Mouse (Mus musculus) lung, embryonic 16.5 days (tissue): Measurements from ENCODE around the gene Slc41a3. TPM values are rescaled to one million over a fixed set of nuclear protein-coding genes. Genes with fewer than 3 reads are reported as not detected.

Source experiments
- ATAC-seq: fragments of 200-750 bp; cut with Nextera tagmentation; 2 replicates; pipeline ENCODE4 v1.8.0; 2017; ENCODE audit warnings: low read depth, mild to moderate bottlenecking, moderate library complexity
- H3K27ac ChIP-seq: fragments of 300-500 bp; sonication (generic); 2 replicates; pipeline ENCODE4 v1.5.1; 2014; ENCODE audit warnings: mild to moderate bottlenecking, control low read depth, low read length
- H3K27me3 ChIP-seq: fragments of 300-500 bp; sonication (generic); 2 replicates; pipeline ENCODE4 v1.6.1; 2014; ENCODE audit warnings: low read depth, low read length, mixed read lengths; ENCODE audit not compliant: control insufficient read depth, insufficient read depth
- H3K36me3 ChIP-seq: fragments of 300-500 bp; sonication (generic); 2 replicates; pipeline ENCODE4 v1.6.1; 2014; ENCODE audit warnings: low read length; ENCODE audit not compliant: control insufficient read depth, insufficient read depth
- H3K4me1 ChIP-seq: fragments of 300-500 bp; sonication (generic); replicated peaks from 2 replicates; pipeline ENCODE4 v1.6.1; 2014; ENCODE audit warnings: low read length, mixed read lengths; ENCODE audit not compliant: control insufficient read depth, insufficient read depth
- H3K4me2 ChIP-seq: fragments of 300-500 bp; sonication (generic); 2 replicates; pipeline ENCODE4 v1.6.1; 2014; ENCODE audit warnings: low read depth, low read length, control low read depth
- H3K4me3 ChIP-seq: fragments of 300-500 bp; sonication (generic); 2 replicates; pipeline ENCODE4 v1.5.1; 2014; ENCODE audit warnings: mild to moderate bottlenecking, low read length, control low read depth
- H3K9ac ChIP-seq: fragments of 300-500 bp; sonication (generic); 2 replicates; pipeline ENCODE4 v1.6.1; 2014; ENCODE audit warnings: low read length, control low read depth
- H3K9me3 ChIP-seq: fragments of 300-500 bp; sonication (generic); 2 replicates; pipeline ENCODE4 v1.6.1; 2016; ENCODE audit warnings: low read length; ENCODE audit not compliant: control insufficient read depth
- WGBS: fragments of 180-500 bp; shearing (Covaris S2); extraction: QIAGEN DNeasy Blood & Tissue Kit; methylation state at CpG from one replicate; pipeline ENCODE4 v1.1.7; 2014; 5-methylcytosine and 5-hydroxymethylcytosine counted together
- microRNA-seq: library from miRNA; unstranded; fragments of <30 nt; microRNA quantifications from one replicate; pipeline ENCODE4, GENCODE M21; 2016
- polyA plus RNA-seq: library from polyadenylated mRNA; unstranded; fragments of >200 nt; fragmentation: Nextera tagmentation; extraction: Ambion mirVana; gene quantifications from 2 replicates; pipeline ENCODE4 v1.2.1, GENCODE M21; 2015

Gene Slc41a3
- polyA plus RNA-seq, 1 experiment from 2014 or later, result 7.7 TPM

- peaks cover 8% of the 10 kb centered on the region for H3K4me1 ChIP-seq
- H3K4me2 ChIP-seq, result no peak overlapping the region
- peaks cover 15% of the 10 kb centered on the region for H3K36me3 ChIP-seq
- H3K27me3 ChIP-seq, result no peaks in the 10 kb centered on the region
- no peak overlapping the region for H3K27ac ChIP-seq
- WGBS, result 71% methylated on average over 1 of the region's 1 CpGs
- H3K4me3 ChIP-seq, result no peak overlapping the region
- H3K9ac ChIP-seq, result no peak overlapping the region
- ATAC-seq, result no peak
- no peaks in the 10 kb centered on the region for H3K9me3 ChIP-seq
These were observed 91.2 kb downstream of the Slc41a3 start for GRCm38 (mm10) chr6:90695754-90696153.

Small RNA genes lying within 50 kb of the gene (microRNA-seq; reads per million reads assigned to microRNA genes)
- not detected for gene Gm24816

Other genes with a start within 250 kb of the Slc41a3 start
- 5.4 and 6.3 TPM in 2 replicates for gene Zxdc, start 235.2 kb upstream of the Slc41a3 start, polyA plus RNA-seq
- gene Cfap100, start 175.9 kb upstream of the Slc41a3 start, polyA plus RNA-seq, result 0.60 and 0.82 TPM in 2 replicates
- 17.4 and 21.3 TPM in 2 replicates for gene Klf15, start 142.1 kb upstream of the Slc41a3 start, polyA plus RNA-seq
- gene Aldh1l1, start 118.3 kb upstream of the Slc41a3 start, polyA plus RNA-seq, result 2.4 and 4.7 TPM in 2 replicates